Mouse (Mus musculus) heart, adult 2 months (tissue): ENCODE results near the gene Hivep2.

ENCODE experiments used
- CTCF ChIP-seq: fragments of 200-600 bp; IDR thresholded peaks from 2 replicates; pipeline ENCODE4 v1.8.1; 2022; ENCODE audit warnings: antibody characterized with exemption, mild to moderate bottlenecking, moderate library complexity
- EP300 ChIP-seq: fragments of 200-500 bp; IDR thresholded peaks from 2 replicates; pipeline ENCODE4 v1.6.1; 2011; ENCODE audit warnings: low read depth, low read length, control low read depth; ENCODE audit not compliant: insufficient read depth
- POLR2A ChIP-seq: fragments of 200-500 bp; IDR thresholded peaks from 2 replicates; pipeline ENCODE4 v1.6.1; 2011; ENCODE audit warnings: mild to moderate bottlenecking, low read depth, low read length, control low read depth; ENCODE audit not compliant: insufficient read depth

DNA sequence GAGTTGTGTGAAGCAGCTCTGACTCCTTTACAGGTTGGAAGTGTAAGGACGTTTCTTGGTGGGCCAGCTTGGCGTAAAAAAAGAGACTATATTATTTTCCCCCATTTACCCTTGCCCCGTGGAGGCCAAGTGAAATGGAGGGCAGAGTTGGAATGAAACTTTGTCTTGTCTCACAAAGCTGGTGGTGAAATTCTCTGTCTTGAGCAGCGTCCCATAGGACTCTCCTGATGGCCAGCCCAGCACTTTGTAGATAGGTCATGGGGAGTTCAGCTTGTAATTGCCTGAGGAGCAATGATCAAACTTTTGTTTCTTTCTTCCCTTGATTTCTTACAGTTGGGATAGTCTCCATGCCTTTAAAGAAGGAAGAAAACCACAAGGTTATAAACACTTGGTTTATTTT, 10.0 kb downstream of the Hivep2 start:
- TF ChIP-seq CTCF (no peak), POLR2A (no peak), EP300 (no peak)
